Mouse (Mus musculus) megakaryocyte, adult 5-6 weeks (primary cell): Measurements from ENCODE around the gene Cdk12. TPM values are rescaled to one million over a fixed set of nuclear protein-coding genes. Genes with fewer than 3 reads are reported as not detected.

Experiments
- total RNA-seq, 2 experiments: library from RNA; stranded (forward) in 1 of 2; stranded (reverse) in 1 of 2; fragments of 153-499, 151-499 nt in 1 of 2; fragments of 221-1000, 200-1000 nt in 1 of 2; gene quantifications; 2 replicates each; pipeline versions ENCODE4 v1.2.3 to v1.2.4; 2015 to 2017

The Cdk12 gene
- total RNA-seq, 2 experiments from 2014 or later: 40.6 to 50.2 TPM

Other genes starting within 250 kb of the Cdk12 start
- 13.7 and 15.9 TPM in 2 replicates for gene Plxdc1, start 216.6 kb upstream of the Cdk12 start, total RNA-seq (2015)
- 6.3 and 6.7 TPM in 2 replicates for gene Plxdc1, start 216.6 kb upstream of the Cdk12 start, total RNA-seq (2017)
- 42.9 and 56.3 TPM in 2 replicates for gene Arl5c, start 206.9 kb upstream of the Cdk12 start, total RNA-seq (2015)
- gene Arl5c, start 206.9 kb upstream of the Cdk12 start, total RNA-seq (2017): 51.2 TPM in 2 replicates
- 1.2 and 1.4 TPM in 2 replicates for gene Cacnb1, start 180.0 kb upstream of the Cdk12 start, total RNA-seq (2015)
- gene Cacnb1, start 180.0 kb upstream of the Cdk12 start, total RNA-seq (2017): 0.62 and 0.65 TPM in 2 replicates
- gene Rpl19, start 176.3 kb upstream of the Cdk12 start, total RNA-seq (2015): 2,687 and 2,729 TPM in 2 replicates
- 1,233 and 1,246 TPM in 2 replicates for gene Rpl19, start 176.3 kb upstream of the Cdk12 start, total RNA-seq (2017)
- gene Stac2, start 149.6 kb upstream of the Cdk12 start, total RNA-seq (2015): 0.09 TPM in 1 of 2 replicates, not detected in the other
- gene Stac2, start 149.6 kb upstream of the Cdk12 start, total RNA-seq (2017): 0.04 and 0.08 TPM in 2 replicates
- 11.3 and 12.6 TPM in 2 replicates for gene Fbxl20, start 52.7 kb upstream of the Cdk12 start, total RNA-seq (2015)
- 12.4 and 14.8 TPM in 2 replicates for gene Fbxl20, start 52.7 kb upstream of the Cdk12 start, total RNA-seq (2017)
- gene Med1, start 9.8 kb upstream of the Cdk12 start, total RNA-seq (2015): 64.5 and 70.6 TPM in 2 replicates
- 32.5 and 36.3 TPM in 2 replicates for gene Med1, start 9.8 kb upstream of the Cdk12 start, total RNA-seq (2017)
- gene Neurod2, start 126.6 kb downstream of the Cdk12 start, total RNA-seq (2015): not detected in 2 replicates
- not detected in 2 replicates for gene Neurod2, start 126.6 kb downstream of the Cdk12 start, total RNA-seq (2017)
- gene Ppp1r1b, start 145.3 kb downstream of the Cdk12 start, total RNA-seq (2015): not detected in 2 replicates
- gene Ppp1r1b, start 145.3 kb downstream of the Cdk12 start, total RNA-seq (2017): not detected in 2 replicates
- gene Stard3, start 155.3 kb downstream of the Cdk12 start, total RNA-seq (2015): 24.0 and 28.5 TPM in 2 replicates
- gene Stard3, start 155.3 kb downstream of the Cdk12 start, total RNA-seq (2017): 36.0 and 39.9 TPM in 2 replicates
- gene Tcap, start 180.8 kb downstream of the Cdk12 start, total RNA-seq (2015): not detected in 2 replicates
- gene Tcap, start 180.8 kb downstream of the Cdk12 start, total RNA-seq (2017): not detected in 2 replicates
- gene Pnmt, start 183.4 kb downstream of the Cdk12 start, total RNA-seq (2015): not detected in 2 replicates
- gene Pnmt, start 183.4 kb downstream of the Cdk12 start, total RNA-seq (2017): not detected in 2 replicates
- gene Pgap3, start 197.4 kb downstream of the Cdk12 start, total RNA-seq (2015): 2.1 and 3.3 TPM in 2 replicates
- gene Pgap3, start 197.4 kb downstream of the Cdk12 start, total RNA-seq (2017): 2.2 and 2.7 TPM in 2 replicates
- gene Erbb2, start 209.4 kb downstream of the Cdk12 start, total RNA-seq (2015): not detected in 2 replicates
- 0.28 TPM in 1 of 2 replicates, not detected in the other for gene Erbb2, start 209.4 kb downstream of the Cdk12 start, total RNA-seq (2017)
- 56.6 and 65.4 TPM in 2 replicates for gene Mien1, start 235.9 kb downstream of the Cdk12 start, total RNA-seq (2015)
- 31.5 and 38.0 TPM in 2 replicates for gene Mien1, start 235.9 kb downstream of the Cdk12 start, total RNA-seq (2017)
- gene Grb7, start 243.3 kb downstream of the Cdk12 start, total RNA-seq (2015): not detected in 2 replicates
- gene Grb7, start 243.3 kb downstream of the Cdk12 start, total RNA-seq (2017): not detected in 2 replicates